Mouse (Mus musculus): ENCODE measurements around the gene Wdfy1.

- no peak for TF ChIP-seq CTCF (IDR thresholded peaks at IDR 0.05; ENCODE audit: low read depth)
- TF ChIP-seq EP300 (IDR thresholded peaks at IDR 0.05; ENCODE audit: low read depth): no peak
Measured at GRCm38 (mm10) chr1:79680777-79681176, 95.2 kb downstream of the Wdfy1 start.
